Mouse (Mus musculus) gastrocnemius, postnatal 36 days (tissue): ENCODE data around the gene Asgr1. TPM values are rescaled to one million over a fixed set of nuclear protein-coding genes. Genes with fewer than 3 reads are reported as not detected.

ENCODE experiments used
- DNase-seq, 2 experiments: peaks; one replicate each; pipeline ENCODE4 v3.0.0; 2022
- intact Hi-C: fragments of 180-260 bp; cut with DNase I; formaldehyde crosslinking; loops from one replicate; pipeline ENCODE4 v1.15.1; 2025
- total RNA-seq, 2 experiments: library from RNA; stranded (reverse); gene quantifications; 2 replicates each; pipeline ENCODE4 v1.2.3; 2021

Asgr1 gene
- total RNA-seq, 2 experiments from 2014 or later = not detected

GRCm38 (mm10) chr11:70023481-70024150 lies 30.3 kb upstream of the Asgr1 start:
- no peak for DNase-seq

GRCm38 (mm10) chr11:70024151-70024514 lies 29.8 kb upstream of the Asgr1 start:
- intact Hi-C loops = no loop called here
- DNase-seq = no peak

More at GRCm38 (mm10) chr11:70023481-70024150, 30.3 kb upstream of the Asgr1 start:
- intact Hi-C loops = no loop called here

- intact Hi-C loops = no loop called here
- peak; percentile 50 to 65 for DNase-seq
Observed at GRCm38 (mm10) chr11:70026689-70027088, 27.2 kb upstream of the Asgr1 start.

- DNase-seq = peak in 1 of 2 experiments; percentile 61
- intact Hi-C loops = no loop called here
Observed at GRCm38 (mm10) chr11:70027397-70027796, 26.5 kb upstream of the Asgr1 start.

GRCm38 (mm10) chr11:70028401-70029129 lies 25.3 kb upstream of the Asgr1 start:
- DNase-seq = peak in 1 of 2 experiments; percentile 37

GRCm38 (mm10) chr11:70029130-70029801 lies 24.6 kb upstream of the Asgr1 start:
- intact Hi-C loops = no loop called here
- DNase-seq = peak; percentile 73 to 82

More at GRCm38 (mm10) chr11:70028401-70029129, 25.3 kb upstream of the Asgr1 start:
- intact Hi-C loops = no loop called here

- intact Hi-C loops = no loop called here
- no peak for DNase-seq
Observed at GRCm38 (mm10) chr11:70029829-70030550, 23.9 kb upstream of the Asgr1 start.

GRCm38 (mm10) chr11:70030651-70031320 lies 23.1 kb upstream of the Asgr1 start:
- intact Hi-C loops = no loop called here
- no peak for DNase-seq

GRCm38 (mm10) chr11:70031321-70031670 lies 22.6 kb upstream of the Asgr1 start:
- DNase-seq = no peak
- intact Hi-C loops = no loop called here

- DNase-seq = no peak
- intact Hi-C loops = no loop called here
Observed at GRCm38 (mm10) chr11:70038174-70038573, 15.7 kb upstream of the Asgr1 start.

GRCm38 (mm10) chr11:70039631-70040030 lies 14.3 kb upstream of the Asgr1 start:
- intact Hi-C loops = no loop called here
- no peak for DNase-seq

- intact Hi-C loops = no loop called here
- no peak for DNase-seq
Observed at GRCm38 (mm10) chr11:70040184-70040583, 13.7 kb upstream of the Asgr1 start.

- DNase-seq = no peak
- intact Hi-C loops = no loop called here
Observed at GRCm38 (mm10) chr11:70042309-70043085, 11.4 kb upstream of the Asgr1 start.

- no peak for DNase-seq
- intact Hi-C loops = no loop called here
Observed at GRCm38 (mm10) chr11:70043665-70044064, 10.2 kb upstream of the Asgr1 start.

GRCm38 (mm10) chr11:70045435-70045834 lies 8.4 kb upstream of the Asgr1 start:
- intact Hi-C loops = no loop called here
- DNase-seq = no peak

GRCm38 (mm10) chr11:70049366-70049765 lies 4.5 kb upstream of the Asgr1 start:
- intact Hi-C loops = no loop called here
- DNase-seq = no peak

GRCm38 (mm10) chr11:70049816-70050215 lies 4.1 kb upstream of the Asgr1 start:
- intact Hi-C loops = no loop called here
- DNase-seq = no peak

GRCm38 (mm10) chr11:70053156-70053555 lies 729 bp upstream of the Asgr1 start:
- DNase-seq = no peak
- intact Hi-C loops = no loop called here

GRCm38 (mm10) chr11:70055618-70056214 lies 1.8 kb downstream of the Asgr1 start:
- intact Hi-C loops = loop anchor here (5.0 kb wide), 1 partner anchor 157 kb away; the partner anchor contains the start of gene Slc16a11
- peak; percentile 59 to 64 for DNase-seq
